ENCODE assay signal across 8 mouse cellular contexts in genomic region chr14:31790797-31791196, GRCm38 (mm10). TPM values are rescaled to one million over a fixed set of nuclear protein-coding genes. Genes with fewer than 3 reads are reported as not detected.
DNase-seq lines count a peak whose midpoint lies in the region; ATAC-seq and TF ChIP-seq lines count a peak whose summit lies in the region.

No protein-coding gene starts in this region.

- peak; percentile 60 for TF ChIP-seq CTCF in E14TG2a.4 (conservative IDR thresholded peaks at IDR 0.05; ENCODE audit: low read length)

- DNase-seq in kidney, adult 9 months = peak; percentile 54
- no peak for DNase-seq in kidney, adult 11 months
- DNase-seq in 416B (ENCODE audit: low read depth) = peak; percentile 69
- no peak for DNase-seq in urinary bladder, adult 18-20 months (ENCODE audit: low spot score in 2 of 2)
- no peak for DNase-seq in right cerebral cortex, postnatal 4 days

- H3K4me3 ChIP-seq in E14TG2a.4 (replicated peaks; ENCODE audit: low read length) = no peak overlapping the region

- H3K4me1 ChIP-seq in E14TG2a.4 (replicated peaks; ENCODE audit: low read depth, low read length) = peaks cover 19% of the 10 kb centered on the region

- no peaks in the 10 kb centered on the region for H3K9me3 ChIP-seq in E14TG2a.4 (ENCODE audit: low read length)

- peak; percentile 57; the same call in 1 of the 2 replicates for ATAC-seq in erythroblast, adult 5-6 weeks (replicated peaks; ENCODE audit: low FRiP score, poor library complexity, severe bottlenecking)
- ATAC-seq in erythroid progenitor cell, adult 5-6 weeks (replicated peaks; ENCODE audit: low FRiP score, poor library complexity, severe bottlenecking) = no peak

- no peaks in the 10 kb centered on the region for H3K27me3 ChIP-seq in E14TG2a.4 (ENCODE audit: insufficient read depth, low read length)

- no peaks in the 10 kb centered on the region for H3K36me3 ChIP-seq in E14TG2a.4 (ENCODE audit: insufficient read depth, low read length)

RNA-seq across cellular contexts. Expression of gene Ankrd28, which starts 39.7 kb away (rescaled TPM):
- 79.4 and 80.5 TPM in 2 replicates for total RNA-seq in erythroblast, adult 5-6 weeks (2015; ENCODE audit: low replicate concordance)
- 147 and 157 TPM in 2 replicates for total RNA-seq in erythroblast, adult 5-6 weeks (2017; ENCODE audit: low replicate concordance)
- 21.4 and 21.6 TPM in 2 replicates for total RNA-seq in erythroid progenitor cell, adult 5-6 weeks (2015; ENCODE audit: low replicate concordance)
- total RNA-seq in erythroid progenitor cell, adult 5-6 weeks (2017; ENCODE audit: low replicate concordance) = 20.4 and 26.2 TPM in 2 replicates

Comparison
In these comparisons a context has a peak if more than half of its experiments do, and no peak if none do; other contexts are left out.
1. DNase-seq: peak in kidney, adult 9 months (single experiment) and 416B (single experiment); none in kidney, adult 11 months (single experiment), urinary bladder, adult 18-20 months (0 of 2) and right cerebral cortex, postnatal 4 days (single experiment).